In the genomic region with DNA sequence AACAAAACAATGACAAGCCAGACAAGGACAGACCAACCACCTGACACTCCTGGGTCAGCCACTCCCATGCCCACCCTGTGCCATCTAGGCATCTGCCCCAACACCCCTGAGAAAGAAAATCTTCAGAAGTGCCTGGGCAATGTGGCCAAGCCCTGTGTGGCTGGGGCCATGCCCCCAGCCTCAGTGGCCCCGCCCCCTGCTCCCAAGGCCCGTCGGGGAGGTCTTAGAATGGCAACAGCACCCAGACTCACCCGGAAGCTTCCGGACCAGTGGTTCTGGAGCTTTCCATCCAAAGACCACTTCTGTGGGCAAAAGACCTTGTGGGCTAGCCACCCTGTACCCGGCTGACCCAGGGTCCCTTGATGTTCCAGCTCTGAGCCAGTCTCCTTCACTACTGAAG, we compare ENCODE assay signal across 17 mouse cellular contexts. TPM values are rescaled to one million over a fixed set of nuclear protein-coding genes. Genes with fewer than 3 reads are reported as not detected.
"Had no signal": no experiment of that assay in that cellular context is flagged by ENCODE, and none has a peak within 500 bp of the region (broad histone marks: within the 10 kb centered on the region; RNA-seq: fewer than 3 reads in every experiment).

No protein-coding gene starts in this region.

- H3K27me3 ChIP-seq: limb, embryonic 12.5 days; liver, embryonic 13.5 days; neural tube, embryonic 13.5 days had no signal

- H3K4me1 ChIP-seq: liver, embryonic 13.5 days had no signal

- ATAC-seq: liver, postnatal 0 days; midbrain, embryonic 16.5 days had no signal

- DNase-seq: kidney, adult 2 months; kidney, postnatal 25 days; layer of hippocampus, adult 9-11 months; layer of hippocampus, postnatal 36 days; liver; liver, embryonic 13.5 days; liver, postnatal 0 days; retina, postnatal 1 day; right cerebral cortex, postnatal 4 days; spleen, adult 18-20 months; thymus, adult 2 months; thymus, postnatal 25 days had no signal

- H3K36me3 ChIP-seq: limb, embryonic 12.5 days; liver, embryonic 13.5 days; neural tube, embryonic 13.5 days had no signal

- H3K27ac ChIP-seq: limb, embryonic 12.5 days; liver, embryonic 13.5 days; neural tube, embryonic 13.5 days had no signal

- H3K4me2 ChIP-seq: limb, embryonic 12.5 days; liver, embryonic 13.5 days; midbrain, embryonic 11.5 days; neural tube, embryonic 13.5 days had no signal

- H3K9me3 ChIP-seq: limb, embryonic 12.5 days; liver, embryonic 13.5 days; neural tube, embryonic 13.5 days had no signal

- H3K9ac ChIP-seq: limb, embryonic 12.5 days; liver, embryonic 13.5 days; liver, postnatal 0 days; neural tube, embryonic 13.5 days had no signal

- H3K4me3 ChIP-seq: limb, embryonic 12.5 days; liver, embryonic 13.5 days; neural tube, embryonic 13.5 days had no signal

RNA-seq across cellular contexts. Expression of gene Cpne5, which starts 35.4 kb away (rescaled TPM):
- total RNA-seq: megakaryocyte, adult 5-6 weeks had no signal
